Mouse (Mus musculus) testis, postnatal 14 days (tissue): Measurements from ENCODE around the gene BC016579.

Source experiments
- DNase-seq: peaks from one replicate; pipeline ENCODE4 v3.0.0; 2021; ENCODE audit warnings: low spot score

Gene BC016579

DNA sequence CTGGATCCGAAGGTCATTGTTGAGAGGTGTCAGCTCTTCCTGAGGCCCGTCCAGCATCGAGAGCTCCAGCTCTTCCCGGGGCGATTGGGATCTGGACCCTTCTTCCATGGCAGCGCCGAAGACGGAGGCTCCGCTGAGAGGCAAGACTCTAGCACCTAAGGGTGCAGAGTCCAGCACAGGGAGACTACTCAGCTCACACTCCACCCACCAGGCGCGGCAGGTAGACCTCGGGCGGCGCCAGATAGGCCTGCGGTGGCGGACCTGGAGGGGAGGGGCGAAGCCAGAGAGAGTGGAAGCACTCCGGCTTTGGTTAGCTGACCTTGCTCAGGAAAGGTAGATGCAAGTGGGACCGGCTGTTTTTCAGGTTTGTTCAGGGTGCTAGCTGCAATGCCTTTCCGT is at the start of gene BC016579:
Gene BC016579, minus strand, starts transcription at position 135 of the 399 bp plus-strand sequence.
- peak; percentile 24 for DNase-seq

DNA sequence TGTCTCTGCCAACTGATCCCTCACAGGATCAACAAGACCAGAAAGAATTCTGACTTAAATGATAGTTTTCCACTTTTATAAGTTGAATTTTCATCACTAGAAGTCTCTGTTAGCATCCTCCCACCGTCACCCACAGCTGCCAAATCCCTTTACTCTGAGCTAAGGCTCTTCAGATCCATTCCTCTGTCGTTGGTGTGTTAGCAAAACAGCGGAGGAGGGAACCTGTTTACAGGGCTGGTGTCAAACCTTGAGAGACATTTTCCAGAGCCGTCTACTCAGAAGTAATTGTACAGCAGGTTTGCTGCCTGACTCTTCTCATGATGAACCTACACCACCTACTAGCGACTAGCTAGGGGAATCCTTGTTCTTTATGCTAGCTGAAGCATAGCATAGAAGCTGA is 45.4 kb upstream of the BC016579 start:
- no peak for DNase-seq

DNA sequence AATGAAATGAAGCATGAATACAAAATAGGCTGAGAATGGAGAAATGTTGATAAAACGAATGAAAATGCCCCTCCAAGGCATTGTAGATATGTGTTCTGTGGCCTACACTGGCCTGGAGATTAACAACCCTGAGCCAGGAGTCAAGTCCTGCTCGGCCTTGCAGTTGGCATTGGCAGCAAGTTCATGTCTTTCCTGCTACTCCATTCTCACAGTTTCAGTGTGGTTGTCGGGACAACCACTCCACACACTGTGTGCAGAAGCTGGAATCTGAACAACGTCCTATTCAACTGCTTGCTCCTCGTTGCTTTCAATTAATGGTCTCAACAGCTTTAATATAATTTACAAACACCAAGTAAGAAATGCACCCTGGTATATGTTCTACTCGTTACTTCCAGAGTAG is 44.1 kb upstream of the BC016579 start:
- no peak for DNase-seq

DNA sequence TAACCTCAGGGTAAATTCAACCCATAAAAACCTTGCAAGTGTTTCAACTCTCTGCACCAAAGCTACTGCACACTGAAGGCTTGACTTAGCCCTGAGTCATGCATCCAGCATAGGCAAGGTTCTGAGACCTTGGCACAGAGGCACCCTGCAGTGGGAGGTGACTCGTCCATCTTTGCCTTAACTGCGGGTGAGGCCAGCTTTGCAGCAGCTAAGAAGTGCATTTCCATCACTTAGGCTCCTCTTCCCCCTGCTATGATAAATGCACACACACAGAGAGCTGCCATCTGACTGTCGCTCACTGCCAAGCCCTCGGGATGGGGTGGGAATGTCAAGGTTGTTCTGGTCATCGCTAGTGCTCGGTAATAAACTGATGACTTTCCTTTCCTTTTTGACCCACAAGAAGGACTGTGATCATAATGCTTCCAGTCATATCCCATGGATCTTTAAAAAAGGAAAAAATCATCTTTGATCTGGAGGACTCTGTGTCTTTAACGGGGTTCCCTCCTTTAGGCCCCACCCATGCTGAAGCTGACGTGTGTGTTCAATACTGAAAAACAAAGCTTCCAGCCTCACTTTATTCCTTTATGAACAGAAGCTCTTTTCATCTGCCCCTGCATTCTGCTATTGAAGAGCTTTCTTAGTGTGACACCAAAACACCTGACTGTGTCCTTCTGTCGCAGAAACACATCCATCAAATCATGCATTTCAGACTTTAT is 41.7 kb upstream of the BC016579 start:
- DNase-seq, result no peak

DNA sequence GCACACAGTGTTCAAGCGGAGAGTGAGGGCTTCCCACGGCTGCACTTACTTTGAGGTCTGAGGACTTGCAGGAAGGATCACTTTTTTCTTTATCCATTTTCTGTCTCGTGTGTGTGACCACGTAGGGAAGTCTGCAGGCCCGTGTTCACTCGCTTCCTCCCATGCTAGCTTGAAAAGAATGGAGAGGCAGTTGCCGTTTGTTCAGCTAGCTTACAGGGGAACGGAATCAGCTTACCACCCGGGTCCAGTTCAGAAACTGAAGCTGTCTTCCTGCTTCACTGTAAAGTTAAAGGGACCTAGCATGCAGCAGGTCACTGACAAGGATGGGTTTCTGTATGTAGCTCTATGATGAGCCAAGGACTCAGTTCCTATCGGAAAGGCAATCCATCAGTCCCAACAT is 39.7 kb upstream of the BC016579 start, which contains the start of gene Tmprss7:
Gene Tmprss7, minus strand, starts transcription at position 101 of the 400 bp plus-strand sequence.
- DNase-seq, result no peak

DNA sequence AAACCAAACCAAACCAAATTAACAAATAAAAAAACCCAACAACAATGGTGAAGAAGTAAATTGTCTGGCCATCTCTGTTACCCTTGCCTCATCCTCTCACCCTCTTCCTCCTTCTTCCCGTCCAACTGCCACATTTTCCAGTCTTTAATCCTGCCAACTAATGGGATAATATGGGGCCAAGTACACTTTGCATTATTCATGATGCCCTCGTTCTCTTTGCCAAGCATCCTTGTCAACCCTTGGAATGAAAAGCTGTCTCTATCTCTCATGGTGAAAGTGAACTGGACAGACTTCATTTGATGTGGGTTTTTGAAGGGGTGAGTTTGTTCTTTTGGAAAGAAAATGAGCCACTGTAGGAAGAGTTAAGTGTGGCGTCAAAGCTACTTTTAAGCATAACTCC is 39.0 kb upstream of the BC016579 start:
- DNase-seq, result no peak

DNA sequence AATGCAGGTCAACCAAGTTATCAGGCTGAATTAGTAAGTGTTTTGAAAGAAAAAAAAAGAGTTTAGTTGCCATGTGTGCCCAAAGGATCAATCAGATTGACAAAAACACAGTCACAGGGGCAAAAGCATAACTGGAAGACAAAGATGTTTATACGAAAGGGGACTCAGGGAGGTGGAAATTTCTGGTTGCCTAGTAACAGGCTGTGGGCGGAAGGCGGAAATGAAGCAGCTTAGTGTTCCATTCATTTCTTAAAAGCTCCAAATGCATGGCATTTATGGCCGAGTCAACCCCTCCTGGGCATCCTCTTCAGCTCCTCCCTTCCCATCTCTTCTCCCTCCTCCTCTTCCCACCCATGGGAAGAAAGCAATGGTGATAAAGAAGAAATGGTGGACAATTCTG is 36.3 kb upstream of the BC016579 start:
- DNase-seq, result no peak

DNA sequence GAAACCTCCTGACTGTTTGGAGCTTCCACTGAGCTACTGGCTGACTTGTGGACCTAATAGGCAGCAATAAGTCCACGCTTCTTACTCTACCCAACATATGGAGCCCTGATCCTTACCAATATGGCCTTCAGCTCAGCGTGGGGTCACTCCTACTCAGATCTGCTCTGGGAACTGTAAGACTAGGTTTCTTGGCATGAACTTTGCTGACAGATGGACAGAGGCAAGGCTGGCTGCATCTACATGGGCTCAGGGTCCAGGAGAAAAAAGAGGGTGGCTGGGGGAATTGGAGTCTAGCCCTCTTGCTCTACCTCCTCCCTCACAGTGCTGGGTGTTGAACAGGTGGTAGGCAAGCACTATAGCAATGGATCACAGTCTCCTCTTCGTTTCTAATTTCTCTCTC is 33.0 kb upstream of the BC016579 start:
- no peak for DNase-seq

DNA sequence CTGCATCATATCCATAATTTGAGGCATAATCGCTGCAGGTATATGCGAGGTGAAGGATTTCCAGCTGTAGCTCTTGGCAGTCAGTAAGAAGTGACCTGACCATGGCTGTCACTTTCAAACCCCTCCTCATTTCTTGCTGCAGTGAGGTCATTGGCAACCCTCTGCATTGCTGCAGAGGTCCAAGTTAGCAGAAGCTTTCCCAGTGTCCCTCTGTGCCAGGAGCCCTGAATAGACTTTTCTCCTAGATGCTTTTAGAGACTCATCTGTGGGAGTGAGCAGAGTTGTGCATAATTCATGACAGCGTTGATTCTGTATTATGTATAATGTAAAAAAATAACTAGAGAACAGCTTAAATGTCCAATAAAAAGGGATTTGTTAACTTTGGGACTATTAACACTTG is 31.4 kb upstream of the BC016579 start:
- no peak for DNase-seq

DNA sequence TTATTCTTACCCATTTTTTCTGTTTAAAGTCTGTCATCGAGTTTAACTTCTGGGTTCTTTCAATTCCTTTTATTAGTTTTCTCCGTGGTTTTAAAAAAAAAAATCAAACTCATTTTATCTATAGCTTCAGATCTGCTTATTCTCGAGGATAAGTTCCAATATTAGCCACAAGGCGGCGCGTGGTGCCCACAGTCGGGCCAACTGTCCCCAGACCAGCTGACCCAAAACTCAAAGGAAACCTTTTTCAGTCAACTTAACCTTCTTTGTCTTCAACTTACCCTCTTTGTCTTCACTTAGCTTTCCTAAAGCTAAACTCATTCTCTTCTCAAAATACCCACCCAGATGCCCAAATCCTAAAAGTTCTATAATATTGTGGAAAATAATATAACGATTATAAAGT is 30.9 kb upstream of the BC016579 start:
- no peak for DNase-seq

DNA sequence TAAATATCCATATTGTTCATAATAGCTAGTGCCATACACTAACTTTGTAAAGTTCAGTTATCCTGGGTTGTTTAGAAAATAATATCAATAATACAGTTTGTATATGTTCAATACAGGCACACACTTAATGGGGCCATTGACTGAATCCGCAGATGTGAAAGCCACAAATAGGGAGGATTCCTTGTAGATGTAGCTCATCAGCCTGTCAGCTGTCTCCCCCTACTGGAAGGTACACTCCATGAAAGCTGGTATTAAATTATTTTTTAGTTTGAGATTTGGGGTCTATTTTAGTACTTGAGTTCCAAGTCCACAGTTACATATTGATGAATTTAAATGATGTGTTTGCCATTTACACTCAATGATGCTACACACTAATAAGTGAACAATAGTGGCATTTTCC is 22.6 kb upstream of the BC016579 start:
- no peak for DNase-seq

DNA sequence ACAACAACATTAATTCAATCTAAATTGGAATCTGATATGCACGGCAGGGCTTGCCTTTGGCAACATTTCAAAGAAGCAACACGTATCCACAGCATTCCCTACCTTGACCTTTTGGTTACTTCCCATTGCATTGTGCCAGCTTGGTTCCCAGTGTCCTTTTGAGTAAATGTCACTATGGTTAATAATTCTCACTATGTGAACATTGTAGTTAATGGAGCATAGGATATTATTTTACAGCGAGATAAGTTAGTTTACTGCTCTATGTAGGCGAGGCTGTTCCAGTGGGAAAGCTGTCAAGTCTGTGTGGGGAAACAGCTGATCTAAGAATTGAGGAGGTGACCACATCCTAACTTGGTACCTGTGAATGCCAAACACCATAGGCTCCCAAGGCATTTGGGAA is 16.1 kb upstream of the BC016579 start:
- DNase-seq, result no peak

DNA sequence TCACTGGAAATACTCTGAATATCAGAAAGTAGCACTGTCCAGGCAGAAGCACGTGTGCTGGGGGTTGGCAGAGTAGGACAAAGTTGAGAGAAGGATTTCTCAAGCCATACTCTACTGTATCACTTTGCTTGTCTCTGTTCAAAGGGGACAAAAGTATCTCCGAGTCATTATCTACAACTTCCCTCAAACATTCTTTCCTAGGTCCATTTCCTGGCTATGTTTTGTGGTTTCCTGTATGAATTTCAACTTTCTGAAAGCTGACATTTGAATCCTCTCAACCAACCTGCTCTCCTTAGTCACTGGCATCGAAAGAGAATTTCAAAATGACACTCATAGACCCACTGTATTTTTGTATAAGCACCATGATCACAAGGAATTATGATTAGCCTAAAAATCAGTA is 14.3 kb upstream of the BC016579 start:
- DNase-seq, result no peak

DNA sequence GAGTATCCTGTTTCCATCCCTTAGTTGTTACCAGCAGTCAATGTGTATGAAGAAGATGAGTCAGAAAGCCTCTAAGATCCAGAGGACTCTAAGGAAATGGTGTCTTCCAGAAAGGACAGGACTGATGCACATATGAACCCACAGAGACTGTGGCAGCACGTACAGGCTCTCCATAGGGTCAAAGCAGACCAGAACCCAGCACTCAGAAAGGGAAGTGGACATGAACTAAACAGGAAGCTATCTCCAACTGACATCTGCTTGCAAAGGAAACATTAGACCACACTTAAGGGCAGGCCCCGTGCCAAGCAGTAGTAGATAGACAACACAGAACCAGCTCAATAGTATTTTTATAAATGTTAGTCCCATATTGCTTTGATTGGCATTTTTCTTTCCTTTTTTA is 12.3 kb upstream of the BC016579 start:
- DNase-seq, result no peak

DNA sequence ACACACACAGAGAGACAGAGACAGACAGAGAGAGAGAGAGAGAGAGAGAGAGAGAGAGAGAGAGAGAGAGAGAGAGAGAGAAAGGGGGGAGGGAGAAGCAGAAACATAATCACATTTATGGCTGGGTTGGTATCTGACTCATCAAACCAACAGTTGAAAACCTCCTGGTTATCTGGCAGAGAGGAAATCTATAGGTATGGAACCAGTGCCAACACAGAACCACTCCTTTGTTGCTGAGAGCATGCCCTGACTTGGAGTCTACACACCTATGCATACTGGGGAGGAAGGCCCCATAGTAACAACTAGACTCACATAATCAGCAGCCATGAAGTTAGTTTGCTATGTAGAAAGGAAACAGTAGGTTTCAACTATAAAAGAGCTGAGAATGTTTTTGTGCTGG is 8.5 kb upstream of the BC016579 start:
- no peak for DNase-seq

DNA sequence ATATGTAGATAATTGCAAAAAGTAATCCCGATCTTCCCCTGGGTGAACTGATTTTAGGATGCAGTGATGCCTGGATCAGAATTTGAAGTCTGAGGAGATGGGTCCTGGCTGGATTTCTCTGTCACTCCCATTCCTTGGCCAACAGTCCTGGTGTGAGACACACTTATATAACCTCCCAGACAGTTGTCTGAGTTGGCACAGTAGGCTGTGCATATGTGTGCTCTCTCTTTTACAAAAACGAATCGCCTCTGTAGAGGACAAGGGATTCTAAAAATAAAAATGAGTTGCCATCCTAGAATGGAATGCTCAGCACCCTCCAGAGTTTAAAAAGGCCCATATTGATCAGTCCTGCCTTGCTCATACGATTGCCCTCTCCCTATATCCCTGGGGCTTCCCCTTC is 5.7 kb upstream of the BC016579 start:
- DNase-seq, result no peak

DNA sequence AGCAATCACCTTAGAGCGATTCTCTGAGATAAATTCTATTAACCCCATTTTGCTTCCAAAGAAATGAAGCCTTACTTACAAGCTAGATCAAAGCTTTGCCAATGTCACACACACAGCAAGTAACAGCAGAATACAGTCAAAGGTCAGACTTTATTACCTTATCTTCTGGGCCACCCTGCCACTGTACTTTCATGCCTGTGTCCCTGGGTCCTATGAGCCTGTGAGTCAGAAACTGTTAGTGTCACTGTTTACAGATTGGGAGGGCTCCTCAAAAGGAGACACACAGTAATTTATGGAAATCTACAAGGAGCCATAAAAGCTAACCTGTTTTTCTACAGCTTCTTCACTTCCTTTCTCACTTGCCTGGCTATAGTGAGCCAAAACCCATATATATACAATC is 4.4 kb upstream of the BC016579 start:
- no peak for DNase-seq

DNA sequence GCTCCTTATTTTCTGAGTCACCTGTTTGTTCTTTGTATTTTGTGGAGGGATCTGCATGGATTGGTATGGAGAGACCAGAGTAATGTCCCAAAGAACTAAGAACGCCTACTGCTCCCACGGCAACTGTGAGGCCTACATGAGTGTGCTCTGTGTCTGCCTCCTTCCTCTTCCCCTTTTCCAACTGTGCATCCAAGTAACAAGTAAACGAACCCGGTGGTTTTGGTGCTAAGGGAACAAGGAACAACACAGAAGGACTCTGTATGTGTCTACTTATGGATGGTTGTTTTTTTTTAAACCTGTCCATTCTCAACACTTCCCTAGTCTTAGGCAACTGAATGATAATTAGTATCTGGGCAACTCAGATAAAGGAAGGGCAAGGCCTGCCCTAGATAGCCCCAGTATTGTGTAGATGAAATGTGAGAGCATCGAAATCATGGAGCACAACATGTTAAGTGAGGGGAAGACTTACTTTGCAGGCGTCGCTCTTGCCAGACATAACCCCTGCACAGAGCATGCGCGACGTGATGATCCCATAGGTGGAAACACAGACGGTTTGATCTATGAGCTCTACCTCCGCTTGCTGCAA is 3.8 kb upstream of the BC016579 start:
- DNase-seq, result no peak

DNA sequence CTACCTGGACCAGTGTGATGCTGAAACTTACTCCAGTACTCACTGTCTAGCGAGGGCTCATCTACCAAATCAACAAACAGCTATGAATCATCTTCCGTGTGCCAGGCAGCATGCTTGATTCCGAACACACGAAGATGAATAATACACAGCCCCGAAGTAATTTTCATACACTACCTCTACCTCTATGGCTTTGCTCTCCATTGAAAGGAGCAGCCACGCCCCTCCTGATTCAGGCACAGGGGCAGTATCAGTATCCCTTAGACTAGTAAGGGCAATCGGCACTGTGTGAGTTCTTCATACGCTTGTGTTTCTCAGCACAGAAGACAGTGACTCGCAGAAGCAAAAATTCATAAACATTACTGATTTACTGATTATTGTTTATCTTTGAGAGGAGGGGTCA is 597 bp upstream of the BC016579 start:
- DNase-seq, result no peak

DNA sequence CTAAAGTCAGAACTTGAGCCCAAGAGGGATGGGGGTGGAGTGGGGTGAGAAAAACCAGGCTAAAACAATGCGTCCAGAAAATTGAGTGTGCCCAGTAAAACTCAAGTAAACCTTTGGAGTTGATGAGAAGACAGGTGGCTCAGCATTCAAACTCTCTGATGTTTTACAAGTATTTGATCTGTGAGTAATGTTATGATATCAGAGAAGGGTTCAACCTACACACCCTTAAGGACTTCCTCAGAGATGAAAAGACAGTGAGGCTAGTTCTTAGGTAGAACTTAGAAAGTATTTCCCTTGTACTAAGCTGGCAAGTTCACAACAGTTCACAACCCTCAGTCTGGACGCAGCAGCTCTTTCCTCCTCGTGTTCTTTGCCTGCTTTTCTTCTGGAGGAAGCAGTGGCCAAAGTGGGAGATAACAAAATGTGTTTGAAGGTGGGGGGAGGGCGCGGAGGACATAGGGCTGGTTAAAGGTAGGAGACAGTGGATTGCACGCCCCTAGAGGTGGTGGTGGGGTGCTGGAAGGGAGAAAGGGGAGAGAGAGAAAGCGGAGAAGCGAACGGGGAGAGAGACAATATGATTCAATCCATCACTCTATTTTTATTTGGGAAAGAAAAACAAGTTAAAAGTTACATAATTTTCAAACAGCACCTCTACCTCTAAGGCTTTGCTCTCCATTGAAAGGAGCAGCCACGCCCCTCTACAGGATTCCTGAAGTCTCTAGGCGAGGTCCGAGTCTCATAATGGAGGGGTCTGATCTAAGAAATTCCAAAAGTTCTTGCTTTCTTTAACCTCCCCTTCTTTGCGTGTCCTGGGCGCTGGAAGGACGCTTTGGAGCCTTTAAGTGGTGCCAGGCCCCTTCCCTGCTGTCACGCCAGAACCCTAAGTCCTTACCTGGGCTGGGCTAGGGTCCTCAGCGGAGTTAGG is 597 bp downstream of the BC016579 start:
- DNase-seq, result no peak

DNA sequence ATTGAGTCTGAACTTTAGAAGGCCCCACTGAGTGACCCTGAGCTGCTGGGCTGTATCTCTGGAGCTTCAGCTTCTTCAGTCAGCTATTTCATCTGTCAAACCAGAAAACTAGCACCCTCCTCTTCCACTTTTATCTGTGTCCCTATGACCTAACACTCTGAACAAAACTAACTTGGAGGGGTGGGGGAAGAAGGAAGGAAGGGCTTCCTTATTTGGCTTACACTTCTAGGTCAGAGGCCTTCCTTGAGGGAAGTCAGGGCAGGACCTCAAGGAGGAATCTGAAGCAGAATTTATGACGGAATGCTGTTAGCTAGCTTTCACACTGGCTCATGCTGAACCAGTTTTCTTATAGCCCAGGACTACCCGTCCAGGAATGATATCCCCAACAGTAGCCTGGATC is 2.4 kb downstream of the BC016579 start:
- DNase-seq, result no peak

DNA sequence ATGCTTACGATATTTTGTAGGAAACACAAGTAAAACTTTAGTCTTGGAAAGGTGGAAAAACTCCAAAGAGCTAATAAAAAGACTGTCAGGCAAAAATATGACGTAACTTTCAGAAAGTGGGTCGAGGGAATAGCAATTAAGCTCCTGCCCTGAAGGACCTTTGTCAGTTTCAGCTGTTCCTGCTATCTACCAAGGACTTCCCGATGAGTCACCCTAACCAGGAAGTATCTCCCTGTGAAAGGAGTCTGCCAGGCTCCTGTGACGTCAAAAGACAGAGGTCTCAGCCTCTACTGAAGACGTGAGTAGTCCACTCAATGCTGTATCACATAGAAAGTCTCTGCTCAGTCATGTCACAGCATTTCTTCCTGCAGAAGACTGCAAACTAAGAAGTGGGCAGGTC is 9.5 kb downstream of the BC016579 start:
- peak; percentile 10 for DNase-seq

DNA sequence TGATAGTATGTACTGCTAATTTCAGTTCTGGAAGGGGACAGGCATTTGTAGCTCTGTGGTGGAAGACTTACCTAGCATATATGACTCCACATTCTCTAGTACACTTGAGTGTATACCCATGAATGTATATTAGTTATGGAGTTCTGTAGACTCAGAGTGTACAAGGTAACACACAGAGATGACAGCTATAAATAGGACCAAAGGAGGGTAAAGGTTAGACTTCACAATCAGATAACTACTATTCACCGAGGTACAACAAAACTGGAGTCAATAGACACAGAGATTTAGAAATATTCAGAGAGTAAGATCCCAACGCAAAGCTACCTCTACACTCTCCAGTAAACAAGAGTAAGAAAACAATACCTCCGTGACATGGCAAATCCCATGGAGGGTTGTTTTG is 9.9 kb downstream of the BC016579 start:
- no peak for DNase-seq
